Mouse (Mus musculus) midbrain, embryonic 16.5 days (tissue): Measurements from ENCODE around the gene Sgms1. TPM values are rescaled to one million over a fixed set of nuclear protein-coding genes. Genes with fewer than 3 reads are reported as not detected.
"Not testable (repeated sequence)": the region's sequence is repeated elsewhere in the genome, so short reads cannot be mapped to it uniquely, and the experiment has no call there.

Experiments
- ATAC-seq: fragments of 200-750 bp; cut with Nextera tagmentation; 2 replicates; pipeline ENCODE4 v1.8.0; 2017; ENCODE audit warnings: moderate TSS enrichment
- H3K27ac ChIP-seq: fragments of 300-500 bp; sonication (generic); 2 replicates; pipeline ENCODE4 v1.5.1; 2014; ENCODE audit warnings: mild to moderate bottlenecking, low read length, mixed read lengths
- H3K27me3 ChIP-seq: fragments of 300-500 bp; sonication (generic); 2 replicates; pipeline ENCODE4 v1.6.1; 2014; ENCODE audit warnings: low read depth, low read length, mixed read lengths; ENCODE audit not compliant: control insufficient read depth, insufficient read depth
- H3K36me3 ChIP-seq: fragments of 300-500 bp; sonication (generic); 2 replicates; pipeline ENCODE4 v1.6.1; 2014; ENCODE audit warnings: mild to moderate bottlenecking, low read length, moderate library complexity, mixed read lengths; ENCODE audit not compliant: control insufficient read depth, insufficient read depth
- H3K4me1 ChIP-seq: fragments of 300-500 bp; sonication (generic); 2 replicates; pipeline ENCODE4 v1.6.1; 2014; ENCODE audit warnings: mild to moderate bottlenecking, low read length, mixed read lengths; ENCODE audit not compliant: control insufficient read depth, insufficient read depth
- H3K4me2 ChIP-seq: fragments of 300-500 bp; sonication (generic); 2 replicates; pipeline ENCODE4 v1.6.1; 2014; ENCODE audit warnings: mild to moderate bottlenecking, low read length, mixed read lengths
- H3K4me3 ChIP-seq: fragments of 300-500 bp; sonication (generic); 2 replicates; pipeline ENCODE4 v1.5.1; 2014; ENCODE audit warnings: low read depth, mild to moderate bottlenecking, low read length, moderate library complexity, mixed read lengths
- H3K9ac ChIP-seq: fragments of 300-500 bp; sonication (generic); 2 replicates; pipeline ENCODE4 v1.6.1; 2014; ENCODE audit warnings: low read depth, low read length, mixed read lengths
- H3K9me3 ChIP-seq: fragments of 300-500 bp; sonication (generic); replicated peaks from 2 replicates; pipeline ENCODE4 v1.6.1; 2014; ENCODE audit warnings: mild to moderate bottlenecking, low read length, mixed read lengths; ENCODE audit not compliant: control insufficient read depth, poor library complexity, severe bottlenecking
- WGBS: fragments of 180-500 bp; shearing (Covaris S2); extraction: QIAGEN DNeasy Blood & Tissue Kit; methylation state at CpG from one replicate; pipeline ENCODE4 v1.1.7; 2014; 5-methylcytosine and 5-hydroxymethylcytosine counted together
- polyA plus RNA-seq: library from polyadenylated mRNA; unstranded; fragments of >200 nt; fragmentation: Nextera tagmentation; extraction: Ambion mirVana; gene quantifications from 2 replicates; pipeline ENCODE4 v1.2.1, GENCODE M21; 2015

The Sgms1 gene
- polyA plus RNA-seq, 1 experiment from 2014 or later, result 20.2 TPM

- not testable (repeated sequence) for H3K9me3 ChIP-seq, H3K36me3 ChIP-seq, H3K27me3 ChIP-seq, H3K4me3 ChIP-seq, H3K27ac ChIP-seq, H3K9ac ChIP-seq, H3K4me1 ChIP-seq, ATAC-seq, H3K4me2 ChIP-seq
- WGBS, result 92% methylated on average over 1 of the region's 1 CpGs
These were observed 72.2 kb downstream of the Sgms1 start for GRCm38 (mm10) chr19:32317347-32317746.

- Histone ChIP-seq H3K9ac (no peak overlapping the region), H3K27me3 (no peaks in the 10 kb centered on the region), H3K4me3 (no peak overlapping the region), H3K36me3 (no peaks in the 10 kb centered on the region), H3K9me3 (no peaks in the 10 kb centered on the region), H3K27ac (no peak overlapping the region), H3K4me1 (no peaks in the 10 kb centered on the region), H3K4me2 (no peak overlapping the region)
- no peak for ATAC-seq
- WGBS, result 92% methylated on average over 4 of the region's 4 CpGs
These were observed 76.2 kb downstream of the Sgms1 start for GRCm38 (mm10) chr19:32313304-32313703.

- Histone ChIP-seq H3K4me1 (no peaks in the 10 kb centered on the region), H3K4me2 (no peak overlapping the region), H3K27ac (no peak overlapping the region), H3K4me3 (no peak overlapping the region), H3K36me3 (no peaks in the 10 kb centered on the region), H3K27me3 (no peaks in the 10 kb centered on the region), H3K9me3 (no peaks in the 10 kb centered on the region), H3K9ac (no peak overlapping the region)
- ATAC-seq, result no peak
- WGBS, result 97% methylated on average over 5 of the region's 5 CpGs
These were observed 77.8 kb downstream of the Sgms1 start for GRCm38 (mm10) chr19:32311762-32312161.

- H3K4me3 ChIP-seq, result no peak overlapping the region
- H3K9me3 ChIP-seq, result no peaks in the 10 kb centered on the region
- H3K4me2 ChIP-seq, result no peak overlapping the region
- no peaks in the 10 kb centered on the region for H3K36me3 ChIP-seq
- WGBS, result 97% methylated on average over 3 of the region's 3 CpGs
- ATAC-seq, result no peak
- no peaks in the 10 kb centered on the region for H3K27me3 ChIP-seq
- no peak overlapping the region for H3K27ac ChIP-seq
- no peaks in the 10 kb centered on the region for H3K4me1 ChIP-seq
- no peak overlapping the region for H3K9ac ChIP-seq
These were observed 78.5 kb downstream of the Sgms1 start for GRCm38 (mm10) chr19:32311063-32311462.

- Histone ChIP-seq H3K4me2 (no peak overlapping the region), H3K9ac (no peak overlapping the region), H3K27me3 (no peaks in the 10 kb centered on the region), H3K4me1 (no peaks in the 10 kb centered on the region), H3K27ac (no peak overlapping the region), H3K9me3 (no peaks in the 10 kb centered on the region), H3K36me3 (no peaks in the 10 kb centered on the region), H3K4me3 (no peak overlapping the region)
- WGBS, result 95% methylated on average over 5 of the region's 5 CpGs
- ATAC-seq, result no peak
These were observed 79.0 kb downstream of the Sgms1 start for GRCm38 (mm10) chr19:32310483-32310882.

- no peaks in the 10 kb centered on the region for H3K36me3 ChIP-seq
- no peaks in the 10 kb centered on the region for H3K27me3 ChIP-seq
- H3K4me2 ChIP-seq, result no peak overlapping the region
- no peak overlapping the region for H3K4me3 ChIP-seq
- 90% methylated on average over 3 of the region's 3 CpGs for WGBS
- H3K9ac ChIP-seq, result no peak overlapping the region
- ATAC-seq, result no peak
- no peaks in the 10 kb centered on the region for H3K9me3 ChIP-seq
- no peaks in the 10 kb centered on the region for H3K4me1 ChIP-seq
- H3K27ac ChIP-seq, result no peak overlapping the region
These were observed 80.2 kb downstream of the Sgms1 start for GRCm38 (mm10) chr19:32309346-32309745.

- Histone ChIP-seq H3K9ac (no peak overlapping the region), H3K4me1 (no peaks in the 10 kb centered on the region), H3K27ac (no peak overlapping the region), H3K4me2 (no peak overlapping the region), H3K27me3 (no peaks in the 10 kb centered on the region), H3K9me3 (no peaks in the 10 kb centered on the region), H3K4me3 (no peak overlapping the region), H3K36me3 (no peaks in the 10 kb centered on the region)
- 88% methylated on average over 3 of the region's 3 CpGs for WGBS
- no peak for ATAC-seq
These were observed 81.2 kb downstream of the Sgms1 start for GRCm38 (mm10) chr19:32308311-32308710.

GRCm38 (mm10) chr19:32304898-32305297 is 84.6 kb downstream of the Sgms1 start:
- Histone ChIP-seq H3K4me2 (no peak overlapping the region), H3K27ac (0 out of 2 replicates have a peak overlapping the region, but pooled peaks have one; percentile 52), H3K9me3 (no peaks in the 10 kb centered on the region), H3K27me3 (no peaks in the 10 kb centered on the region), H3K4me3 (no peak overlapping the region), H3K9ac (no peak overlapping the region), H3K36me3 (no peaks in the 10 kb centered on the region), H3K4me1 (no peaks in the 10 kb centered on the region)
- ATAC-seq, result no peak
- WGBS, result 45% methylated on average over 4 of the region's 4 CpGs

GRCm38 (mm10) chr19:32304008-32304873 is 85.3 kb downstream of the Sgms1 start:
- no peak overlapping the region for H3K9ac ChIP-seq
- H3K9me3 ChIP-seq, result no peaks in the 10 kb centered on the region
- H3K4me1 ChIP-seq, result no peaks in the 10 kb centered on the region
- 75% methylated on average over 9 of the region's 9 CpGs for WGBS
- ATAC-seq, result no peak
- no peak overlapping the region for H3K4me2 ChIP-seq
- H3K27me3 ChIP-seq, result no peaks in the 10 kb centered on the region
- H3K4me3 ChIP-seq, result no peak overlapping the region
- no peaks in the 10 kb centered on the region for H3K36me3 ChIP-seq
- H3K27ac ChIP-seq, result 0 out of 2 replicates have a peak overlapping the region, but pooled peaks have one; percentile 52
